Mouse (Mus musculus): ENCODE data around the gene Rfk. TPM values are rescaled to one million over a fixed set of nuclear protein-coding genes. Genes with fewer than 3 reads are reported as not detected.
A peak's percentile ranks its signal among the peaks of the same experiment; 100 is the strongest.

Gene Rfk
- polyA plus RNA-seq, 1 experiment, result 113 TPM

- H3K4me3 ChIP-seq (ENCODE audit: insufficient read depth, low read depth, low read length), result no peak overlapping the region
- H3K4me1 ChIP-seq (ENCODE audit: control insufficient read depth, insufficient read depth, insufficient read length, low read length), result 0 out of 2 replicates have a peak, but pooled peaks cover 2% of the 10 kb centered on the region
- 0 out of 2 replicates have a peak overlapping the region, but pooled peaks have one; percentile 54 for H3K27ac ChIP-seq (replicated peaks; ENCODE audit: low read depth, low read length)
Measured at GRCm38 (mm10) chr19:17403175-17403574, 9.3 kb downstream of the Rfk start.

DNA sequence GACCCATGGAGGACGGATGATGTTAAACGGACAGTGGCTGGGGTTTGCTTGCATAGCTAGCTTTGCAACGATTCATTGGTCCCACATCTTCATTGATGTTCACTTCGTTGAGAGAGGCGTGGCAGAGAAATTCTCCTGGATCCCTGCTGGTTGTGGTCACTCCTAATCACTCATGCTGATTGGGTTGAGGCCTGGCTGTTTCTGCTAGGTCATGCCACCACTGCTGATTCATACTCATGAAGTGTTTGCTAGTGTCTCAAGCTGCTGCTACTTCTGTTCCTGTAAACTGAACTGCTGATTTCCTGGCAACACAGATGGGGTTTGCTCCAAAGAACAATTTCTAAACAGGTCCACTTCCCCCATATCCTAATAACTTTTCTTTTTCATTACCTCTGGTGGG, 13.0 kb downstream of the Rfk start:
- Histone ChIP-seq H3K27ac (replicated peaks; ENCODE audit: low read depth, low read length) (no peak overlapping the region), H3K4me1 (ENCODE audit: control insufficient read depth, insufficient read depth, insufficient read length, low read length) (0 out of 2 replicates have a peak, but pooled peaks cover 2% of the 10 kb centered on the region), H3K4me3 (ENCODE audit: insufficient read depth, low read depth, low read length) (no peak overlapping the region)

GRCm38 (mm10) chr19:17408591-17408990, 14.7 kb downstream of the Rfk start:
- Histone ChIP-seq H3K27ac (replicated peaks; ENCODE audit: low read depth, low read length) (no peak overlapping the region), H3K4me3 (ENCODE audit: insufficient read depth, low read depth, low read length) (no peak overlapping the region), H3K4me1 (ENCODE audit: control insufficient read depth, insufficient read depth, insufficient read length, low read length) (0 out of 2 replicates have a peak, but pooled peaks cover 2% of the 10 kb centered on the region)

- no peak overlapping the region for H3K27ac ChIP-seq (replicated peaks; ENCODE audit: low read depth, low read length)
- H3K4me3 ChIP-seq (ENCODE audit: insufficient read depth, low read depth, low read length), result no peak overlapping the region
- 0 out of 2 replicates have a peak, but pooled peaks cover 2% of the 10 kb centered on the region for H3K4me1 ChIP-seq (ENCODE audit: control insufficient read depth, insufficient read depth, insufficient read length, low read length)
Measured at GRCm38 (mm10) chr19:17409351-17409750, 15.5 kb downstream of the Rfk start.

DNA sequence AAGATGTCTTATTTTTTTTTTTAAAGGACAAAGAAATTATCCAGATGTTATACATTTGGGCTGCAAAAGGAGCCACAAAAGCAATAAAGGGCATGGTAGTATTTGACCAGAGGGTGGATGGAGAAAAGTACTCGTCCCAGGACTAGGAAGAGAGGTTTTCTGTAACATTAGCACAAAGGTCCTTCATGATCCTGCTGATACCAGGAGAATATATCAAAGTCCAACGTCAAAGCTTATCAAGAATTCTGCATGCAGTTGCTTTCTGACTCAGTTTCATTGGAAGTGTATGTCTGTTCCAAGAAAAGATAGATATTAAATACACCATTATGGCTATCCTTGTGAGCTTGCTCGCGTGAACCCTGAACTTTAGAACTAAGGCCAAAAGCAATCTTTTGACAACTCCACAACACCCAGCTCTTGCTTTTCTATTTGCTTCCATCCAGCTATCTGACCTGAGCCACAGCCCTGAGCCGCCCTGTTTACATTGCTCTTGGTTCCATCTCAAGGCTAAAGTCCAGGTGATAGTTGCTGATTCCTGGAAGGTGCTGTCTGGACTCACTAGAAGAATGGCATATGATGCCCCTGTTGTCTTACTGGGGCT, 16.7 kb downstream of the Rfk start:
- Histone ChIP-seq H3K27ac (replicated peaks; ENCODE audit: low read depth, low read length) (no peak overlapping the region), H3K4me1 (ENCODE audit: control insufficient read depth, insufficient read depth, insufficient read length, low read length) (no peaks in the 10 kb centered on the region), H3K4me3 (ENCODE audit: insufficient read depth, low read depth, low read length) (no peak overlapping the region)

DNA sequence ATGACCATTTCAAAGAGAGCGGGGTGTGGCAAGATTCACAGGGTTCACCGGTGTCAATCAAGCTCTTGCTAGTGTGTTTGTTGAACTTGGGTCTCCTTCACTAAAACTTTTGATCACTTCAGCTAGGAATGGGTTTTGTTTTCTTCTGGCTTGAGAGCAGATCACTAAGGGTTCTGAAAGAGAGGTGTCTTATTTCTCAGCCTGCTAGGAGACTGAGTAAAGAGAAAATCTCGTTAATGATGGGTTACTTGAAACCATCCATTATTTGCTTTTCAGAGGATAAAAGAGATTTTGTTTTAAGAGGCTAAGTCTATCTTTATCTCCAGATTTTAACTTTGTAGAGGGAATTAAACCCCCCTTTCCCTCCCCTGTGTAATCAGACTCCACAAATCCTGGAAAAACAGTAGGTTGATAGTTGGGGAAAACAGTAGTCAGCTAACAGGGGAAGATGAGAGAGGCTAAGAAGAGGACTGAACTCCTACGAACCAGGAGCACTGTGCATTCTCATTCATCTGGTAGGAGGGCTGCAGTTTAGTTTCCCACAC, 19.1 kb downstream of the Rfk start:
- Histone ChIP-seq H3K4me3 (ENCODE audit: insufficient read depth, low read depth, low read length) (no peak overlapping the region), H3K27ac (replicated peaks; ENCODE audit: low read depth, low read length) (no peak overlapping the region), H3K4me1 (ENCODE audit: control insufficient read depth, insufficient read depth, insufficient read length, low read length) (no peaks in the 10 kb centered on the region)

- Histone ChIP-seq H3K4me3 (ENCODE audit: insufficient read depth, low read depth, low read length) (no peak overlapping the region), H3K27ac (replicated peaks; ENCODE audit: low read depth, low read length) (no peak overlapping the region), H3K4me1 (ENCODE audit: control insufficient read depth, insufficient read depth, insufficient read length, low read length) (no peaks in the 10 kb centered on the region)
Measured at GRCm38 (mm10) chr19:17417855-17418254, 24.0 kb downstream of the Rfk start.

DNA sequence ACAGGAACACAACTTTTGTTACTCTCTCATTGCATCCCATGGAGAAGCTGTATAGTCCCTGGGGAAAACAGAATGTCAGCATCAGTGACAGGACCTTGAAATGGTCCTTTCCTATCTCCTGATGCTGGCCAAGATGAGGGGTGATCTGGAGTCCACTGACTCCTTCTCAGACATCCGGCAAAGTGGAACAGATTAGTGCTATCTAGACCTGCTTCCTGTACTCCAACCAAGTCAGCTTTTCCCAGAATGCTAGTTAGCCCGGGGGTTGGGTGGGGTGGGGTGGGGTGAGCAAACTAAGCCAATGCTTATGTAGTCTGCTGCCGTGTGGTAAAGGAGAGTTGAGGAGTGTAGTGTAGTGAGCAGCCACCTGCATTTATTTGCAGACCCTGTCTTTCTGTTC, 29.5 kb downstream of the Rfk start:
- Histone ChIP-seq H3K27ac (replicated peaks; ENCODE audit: low read depth, low read length) (no peak overlapping the region), H3K4me3 (ENCODE audit: insufficient read depth, low read depth, low read length) (no peak overlapping the region), H3K4me1 (ENCODE audit: control insufficient read depth, insufficient read depth, insufficient read length, low read length) (no peaks in the 10 kb centered on the region)

- H3K4me1 ChIP-seq (ENCODE audit: control insufficient read depth, insufficient read depth, insufficient read length, low read length), result no peaks in the 10 kb centered on the region
- no peak overlapping the region for H3K4me3 ChIP-seq (ENCODE audit: insufficient read depth, low read depth, low read length)
- H3K27ac ChIP-seq (replicated peaks; ENCODE audit: low read depth, low read length), result no peak overlapping the region
Measured at GRCm38 (mm10) chr19:17427824-17428560, 34.1 kb downstream of the Rfk start.

DNA sequence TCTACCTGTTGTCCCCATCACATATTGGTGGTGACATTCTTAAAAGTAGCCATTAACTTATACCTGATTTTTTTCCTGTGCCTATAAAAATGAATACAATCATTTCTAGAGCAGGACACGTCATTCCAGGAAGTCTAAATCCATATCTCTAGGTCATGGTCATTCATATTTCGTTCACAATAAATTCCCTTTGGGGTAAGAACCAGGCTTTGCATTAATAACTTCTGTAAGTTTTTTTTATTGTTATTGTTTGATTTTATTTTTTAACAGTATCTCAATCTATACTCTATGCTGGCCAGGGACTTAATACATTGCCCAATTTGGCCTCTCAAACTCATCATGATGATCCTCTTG, 34.7 kb downstream of the Rfk start:
- Histone ChIP-seq H3K4me3 (ENCODE audit: insufficient read depth, low read depth, low read length) (no peak overlapping the region), H3K4me1 (ENCODE audit: control insufficient read depth, insufficient read depth, insufficient read length, low read length) (no peaks in the 10 kb centered on the region), H3K27ac (replicated peaks; ENCODE audit: low read depth, low read length) (no peak overlapping the region)

DNA sequence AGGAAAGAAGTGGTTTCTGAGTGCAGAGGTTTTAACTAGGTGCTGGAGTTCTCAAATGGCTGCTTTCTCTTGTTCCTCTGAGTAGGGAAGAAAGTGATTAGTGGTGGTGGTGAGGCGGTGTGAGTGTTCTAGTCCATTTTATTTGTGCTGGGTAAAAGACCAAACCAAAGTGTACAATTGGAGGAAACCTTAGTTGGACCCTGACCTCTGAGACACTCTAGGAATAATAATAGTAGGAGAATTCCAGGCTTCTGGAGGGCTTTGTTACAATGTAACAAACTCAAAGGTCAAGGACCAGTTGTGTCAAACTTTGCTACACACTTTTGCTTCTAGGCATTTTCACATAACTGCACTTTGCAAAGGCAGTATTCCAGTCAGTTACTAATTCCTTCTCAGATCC, 42.8 kb downstream of the Rfk start:
- H3K27ac ChIP-seq (replicated peaks; ENCODE audit: low read depth, low read length), result no peak overlapping the region
- no peaks in the 10 kb centered on the region for H3K4me1 ChIP-seq (ENCODE audit: control insufficient read depth, insufficient read depth, insufficient read length, low read length)
- no peak overlapping the region for H3K4me3 ChIP-seq (ENCODE audit: insufficient read depth, low read depth, low read length)

DNA sequence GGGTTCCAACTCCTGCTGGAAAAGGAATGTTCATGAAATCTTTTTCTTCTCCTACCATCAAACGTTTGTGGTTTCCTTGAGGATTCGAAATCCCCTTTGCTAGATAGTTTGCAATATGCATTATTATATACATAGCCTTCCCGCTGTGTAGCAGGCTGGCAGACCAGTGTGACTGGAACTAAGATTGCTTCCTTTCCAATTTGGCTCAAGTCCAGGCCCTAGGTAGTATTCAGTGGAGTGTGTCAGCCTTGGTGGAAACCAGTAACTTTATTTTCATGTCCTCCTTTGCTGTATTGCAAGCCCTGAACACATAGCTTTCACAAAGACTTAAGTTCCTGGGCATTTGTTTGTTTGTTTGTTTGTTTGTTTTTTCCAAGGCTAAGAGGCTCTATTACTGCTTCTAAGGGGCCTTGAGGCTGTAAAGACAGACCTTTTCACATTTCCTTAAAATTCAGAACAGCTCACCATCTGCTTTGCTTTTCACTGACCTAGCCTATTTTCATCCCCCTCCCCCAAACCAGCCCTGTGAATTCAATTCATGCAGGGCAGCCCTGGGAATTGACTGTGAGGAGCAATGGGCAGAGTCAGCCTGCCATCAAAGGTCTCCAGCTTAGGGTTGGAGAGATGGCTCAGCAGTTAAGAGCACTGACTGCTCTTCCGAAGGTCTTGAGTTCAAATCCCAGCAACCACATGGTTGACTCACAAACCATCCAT, 45.8 kb downstream of the Rfk start:
- H3K4me3 ChIP-seq (ENCODE audit: insufficient read depth, low read depth, low read length), result no peak overlapping the region
- no peak overlapping the region for H3K27ac ChIP-seq (replicated peaks; ENCODE audit: low read depth, low read length)
- H3K4me1 ChIP-seq (ENCODE audit: control insufficient read depth, insufficient read depth, insufficient read length, low read length), result no peaks in the 10 kb centered on the region

- H3K4me1 ChIP-seq (ENCODE audit: control insufficient read depth, insufficient read depth, insufficient read length, low read length), result no peaks in the 10 kb centered on the region
- H3K4me3 ChIP-seq (ENCODE audit: insufficient read depth, low read depth, low read length), result no peak overlapping the region
- no peak overlapping the region for H3K27ac ChIP-seq (replicated peaks; ENCODE audit: low read depth, low read length)
Measured at GRCm38 (mm10) chr19:17443581-17443980, 49.7 kb downstream of the Rfk start.
